Mouse (Mus musculus): ENCODE data around the gene Gm973. TPM values are rescaled to one million over a fixed set of nuclear protein-coding genes. Genes with fewer than 3 reads are reported as not detected.

The Gm973 gene
- total RNA-seq, 2 experiments from 2014 or later: 0.21 to 0.23 TPM

- DNase-seq: peak; percentile 37
Measured at GRCm38 (mm10) chr1:59584656-59585410, 68.8 kb downstream of the Gm973 start.

GRCm38 (mm10) chr1:59589271-59589670, 73.2 kb downstream of the Gm973 start:
- DNase-seq: no peak

GRCm38 (mm10) chr1:59592359-59592758, 76.3 kb downstream of the Gm973 start:
- no peak for DNase-seq

- DNase-seq: no peak
Measured at GRCm38 (mm10) chr1:59592876-59593275, 76.8 kb downstream of the Gm973 start.

GRCm38 (mm10) chr1:59593622-59594035, 77.6 kb downstream of the Gm973 start:
- DNase-seq: no peak

GRCm38 (mm10) chr1:59594586-59595266, 78.7 kb downstream of the Gm973 start:
- no peak for DNase-seq

GRCm38 (mm10) chr1:59595609-59596008, 79.5 kb downstream of the Gm973 start:
- DNase-seq: no peak

GRCm38 (mm10) chr1:59602531-59603416, 86.7 kb downstream of the Gm973 start:
- DNase-seq: no peak

- no peak for DNase-seq
Measured at GRCm38 (mm10) chr1:59603417-59603712, 87.3 kb downstream of the Gm973 start.

GRCm38 (mm10) chr1:59603893-59604292, 87.8 kb downstream of the Gm973 start:
- no peak for DNase-seq

GRCm38 (mm10) chr1:59606479-59606878, 90.4 kb downstream of the Gm973 start:
- DNase-seq: no peak

GRCm38 (mm10) chr1:59607071-59607470, 91.0 kb downstream of the Gm973 start:
- no peak for DNase-seq

- DNase-seq: no peak
Measured at GRCm38 (mm10) chr1:59608125-59608762, 92.2 kb downstream of the Gm973 start.

GRCm38 (mm10) chr1:59608920-59609319, 92.9 kb downstream of the Gm973 start:
- DNase-seq: no peak

- no peak for DNase-seq
Measured at GRCm38 (mm10) chr1:59609458-59609857, 93.4 kb downstream of the Gm973 start.

- no peak for DNase-seq
Measured at GRCm38 (mm10) chr1:59609896-59610295, 93.8 kb downstream of the Gm973 start.

- no peak for DNase-seq
Measured at GRCm38 (mm10) chr1:59610929-59611328, 94.9 kb downstream of the Gm973 start.

- peak; percentile 25 for DNase-seq
Measured at GRCm38 (mm10) chr1:59613795-59614194, 97.7 kb downstream of the Gm973 start.

- DNase-seq: no peak
Measured at GRCm38 (mm10) chr1:59615021-59615420, 99.0 kb downstream of the Gm973 start.

- DNase-seq: no peak
Measured at GRCm38 (mm10) chr1:59619201-59619600, 103.1 kb downstream of the Gm973 start.

GRCm38 (mm10) chr1:59623325-59624017, 107.4 kb downstream of the Gm973 start:
- DNase-seq: peak; percentile 14

- DNase-seq: no peak
Measured at GRCm38 (mm10) chr1:59625410-59625809, 109.3 kb downstream of the Gm973 start.
